Mouse (Mus musculus): Measurements from ENCODE around the gene Rhobtb1. TPM values are rescaled to one million over a fixed set of nuclear protein-coding genes. Genes with fewer than 3 reads are reported as not detected.
A peak's percentile ranks its signal among the peaks of the same experiment; 100 is the strongest.

Rhobtb1 gene
- polyA plus RNA-seq, 1 experiment from 2014 or later, result 16.1 TPM

- ATAC-seq (ENCODE audit: insufficient read depth, low FRiP score, low TSS enrichment) (no peak), DNase-seq (ENCODE audit: low spot score) (no peak)
- no peaks in the 10 kb centered on the region for H3K36me3 ChIP-seq (ENCODE audit: control insufficient read depth, insufficient read depth, low read length)
- WGBS, result 94% methylated on average over 10 of the region's 10 CpGs
- no peak overlapping the region for H3K9ac ChIP-seq (ENCODE audit: low read length)
- no peak overlapping the region for H3K27ac ChIP-seq (ENCODE audit: low read depth, low read length)
- peaks cover 5% of the 10 kb centered on the region; the same call in 1 of the 2 replicates for H3K4me1 ChIP-seq (ENCODE audit: control insufficient read depth, insufficient read depth, low read length)
- no peaks in the 10 kb centered on the region for H3K27me3 ChIP-seq (ENCODE audit: control insufficient read depth, insufficient read depth, low read length)
- no peaks in the 10 kb centered on the region for H3K9me3 ChIP-seq (ENCODE audit: control insufficient read depth, low read length)
- H3K4me3 ChIP-seq (ENCODE audit: low read depth, low read length), result no peak overlapping the region
- no peak overlapping the region for H3K4me2 ChIP-seq (ENCODE audit: low read depth)
Measured at GRCm38 (mm10) chr10:69210006-69210405, 58.8 kb downstream of the Rhobtb1 start.

DNA sequence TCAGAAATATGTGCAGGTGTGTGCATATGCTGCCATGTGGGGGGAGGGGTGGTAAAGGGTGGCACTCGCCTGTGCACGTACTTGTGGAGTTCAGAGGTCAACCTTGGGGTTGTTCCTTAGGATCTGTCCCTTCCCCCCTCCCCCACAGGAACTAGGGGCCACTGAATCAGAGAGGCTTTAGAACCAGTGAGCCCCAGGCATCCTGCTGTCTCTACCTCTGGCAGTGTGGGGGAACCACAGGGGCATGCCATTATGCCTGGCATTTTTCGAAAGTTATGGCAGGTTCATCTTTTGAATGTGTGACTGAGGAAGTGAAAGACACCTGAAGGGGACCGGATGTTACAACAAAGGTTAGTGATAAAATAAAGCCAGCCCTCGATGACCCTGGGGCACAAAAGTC is 59.4 kb downstream of the Rhobtb1 start:
- H3K36me3 ChIP-seq (ENCODE audit: control insufficient read depth, insufficient read depth, low read length), result no peaks in the 10 kb centered on the region
- ATAC-seq (ENCODE audit: insufficient read depth, low FRiP score, low TSS enrichment) (no peak), DNase-seq (ENCODE audit: low spot score) (no peak)
- no peak overlapping the region for H3K9ac ChIP-seq (ENCODE audit: low read length)
- no peaks in the 10 kb centered on the region for H3K27me3 ChIP-seq (ENCODE audit: control insufficient read depth, insufficient read depth, low read length)
- H3K4me1 ChIP-seq (ENCODE audit: control insufficient read depth, insufficient read depth, low read length), result peaks cover 5% of the 10 kb centered on the region; the same call in 1 of the 2 replicates
- no peak overlapping the region for H3K27ac ChIP-seq (ENCODE audit: low read depth, low read length)
- no peak overlapping the region for H3K4me3 ChIP-seq (ENCODE audit: low read depth, low read length)
- H3K4me2 ChIP-seq (ENCODE audit: low read depth), result no peak overlapping the region
- H3K9me3 ChIP-seq (ENCODE audit: control insufficient read depth, low read length), result no peaks in the 10 kb centered on the region
- WGBS, result 83% methylated on average over 5 of the region's 5 CpGs

DNA sequence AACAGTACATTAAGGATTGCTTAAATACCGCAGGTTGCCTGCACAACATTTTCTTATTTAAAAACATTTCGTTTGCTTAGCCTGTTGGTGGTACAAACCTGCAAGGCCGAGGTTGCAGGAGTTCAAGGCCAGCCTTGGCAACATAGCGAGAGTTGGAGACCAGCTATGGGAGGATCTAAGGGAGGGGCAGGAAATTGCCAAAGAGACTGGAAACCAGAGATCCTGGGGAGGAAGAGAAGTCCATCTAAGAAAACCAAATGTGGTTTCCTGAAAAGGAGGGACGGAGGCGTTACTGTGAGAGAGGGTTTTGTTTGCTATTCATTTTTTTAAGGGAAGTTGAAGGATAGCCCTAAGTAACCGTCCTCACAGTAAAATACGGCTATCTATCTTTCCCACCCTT is 60.3 kb downstream of the Rhobtb1 start:
- Histone ChIP-seq H3K4me2 (ENCODE audit: low read depth) (peak overlapping the region; percentile 85), H3K4me1 (ENCODE audit: control insufficient read depth, insufficient read depth, low read length) (peaks cover 5% of the 10 kb centered on the region; the same call in 1 of the 2 replicates), H3K36me3 (ENCODE audit: control insufficient read depth, insufficient read depth, low read length) (no peaks in the 10 kb centered on the region), H3K27ac (ENCODE audit: low read depth, low read length) (no peak overlapping the region), H3K4me3 (ENCODE audit: low read depth, low read length) (peak overlapping the region; percentile 74; the same call in 1 of the 2 replicates), H3K27me3 (ENCODE audit: control insufficient read depth, insufficient read depth, low read length) (no peaks in the 10 kb centered on the region), H3K9me3 (ENCODE audit: control insufficient read depth, low read length) (no peaks in the 10 kb centered on the region), H3K9ac (ENCODE audit: low read length) (no peak overlapping the region; the same call in 1 of the 2 replicates)
- 61% methylated on average over 8 of the region's 8 CpGs for WGBS
- ATAC-seq (ENCODE audit: insufficient read depth, low FRiP score, low TSS enrichment) (no peak), DNase-seq (ENCODE audit: low spot score) (no peak)

DNA sequence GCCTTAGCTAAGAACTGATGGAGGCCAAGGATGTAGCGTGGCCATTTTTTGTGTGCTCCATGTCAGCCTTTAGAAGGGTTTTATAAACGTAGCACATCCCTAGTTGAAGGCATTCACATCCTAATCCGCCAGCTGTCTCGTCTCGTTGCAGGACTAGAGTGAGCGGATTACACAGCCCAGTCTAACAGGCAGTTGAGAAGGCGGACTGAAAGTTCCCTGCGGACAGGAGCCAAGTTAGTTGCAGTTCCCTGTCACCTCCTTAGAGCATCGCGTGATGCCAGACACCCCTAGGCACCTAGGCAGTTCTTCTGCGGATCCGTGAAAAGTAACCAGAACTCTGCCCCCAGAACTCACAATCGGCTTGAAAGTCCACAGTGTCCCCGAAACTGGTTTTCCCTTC is 60.7 kb downstream of the Rhobtb1 start:
- no peaks in the 10 kb centered on the region for H3K9me3 ChIP-seq (ENCODE audit: control insufficient read depth, low read length)
- H3K27me3 ChIP-seq (ENCODE audit: control insufficient read depth, insufficient read depth, low read length), result no peaks in the 10 kb centered on the region
- peaks cover 5% of the 10 kb centered on the region; the same call in 1 of the 2 replicates for H3K4me1 ChIP-seq (ENCODE audit: control insufficient read depth, insufficient read depth, low read length)
- no peak for ATAC-seq (ENCODE audit: insufficient read depth, low FRiP score, low TSS enrichment)
- DNase-seq (ENCODE audit: low spot score), result peak; percentile 59
- H3K4me3 ChIP-seq (ENCODE audit: low read depth, low read length), result peak overlapping the region; percentile 74
- no peaks in the 10 kb centered on the region for H3K36me3 ChIP-seq (ENCODE audit: control insufficient read depth, insufficient read depth, low read length)
- WGBS, result 7% methylated on average over 14 of the region's 14 CpGs
- peak overlapping the region; percentile 73 for H3K9ac ChIP-seq (ENCODE audit: low read length)
- peak overlapping the region; percentile 85 for H3K4me2 ChIP-seq (ENCODE audit: low read depth)
- peak overlapping the region; percentile 93 for H3K27ac ChIP-seq (ENCODE audit: low read depth, low read length)

DNA sequence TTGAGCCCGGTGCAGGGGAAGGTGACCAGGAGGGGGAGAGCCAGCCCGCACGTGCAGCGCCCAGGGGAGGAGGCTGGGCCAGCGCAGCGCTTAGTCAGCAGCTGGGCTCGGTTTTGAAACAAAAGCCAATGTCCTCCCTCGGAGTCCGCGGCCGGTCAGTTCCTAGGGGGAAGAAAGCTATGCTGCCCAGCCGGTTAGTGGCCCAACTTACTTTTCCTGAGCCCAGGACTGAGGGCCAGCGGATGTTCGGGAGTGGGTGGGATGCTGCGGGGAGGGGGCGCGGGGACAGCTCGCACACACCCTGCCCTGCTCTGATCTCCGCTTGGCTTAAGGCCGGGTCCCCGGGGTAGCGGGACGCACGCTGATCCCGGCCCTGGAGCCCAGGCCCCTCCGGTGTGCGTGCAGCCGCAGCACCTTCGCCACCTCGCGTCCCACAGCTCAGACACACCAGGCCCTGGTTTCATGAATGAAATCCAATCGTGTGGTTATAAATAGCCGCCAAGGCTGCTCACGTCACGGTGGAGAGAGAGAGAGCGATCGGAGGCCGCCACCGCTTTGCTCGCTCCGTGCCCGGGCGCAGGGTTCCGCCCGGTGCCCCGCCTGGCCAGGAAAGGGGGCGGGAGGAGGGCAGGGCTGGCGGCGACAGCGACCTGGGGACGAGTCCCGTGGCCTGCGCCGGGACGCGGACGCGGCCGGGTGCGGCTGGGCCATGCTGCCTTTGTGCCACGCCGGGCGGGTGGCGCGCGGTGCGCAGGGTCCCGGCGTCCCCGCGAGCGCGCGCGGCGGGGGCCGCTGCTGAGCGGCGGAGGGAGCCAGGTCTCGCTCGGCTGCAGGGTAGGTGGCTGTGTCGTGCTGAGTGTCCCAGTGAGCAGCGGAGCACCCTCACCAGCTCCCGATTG is 61.6 kb downstream of the Rhobtb1 start, which contains the start of gene A930033H14Rik:
A930033H14Rik (minus strand) TSS at position 557 of the 899 bp plus-strand sequence.
- Histone ChIP-seq H3K9me3 (ENCODE audit: control insufficient read depth, low read length) (no peaks in the 10 kb centered on the region), H3K9ac (ENCODE audit: low read length) (peak within 1 kb of the TSS; percentile 73), H3K4me3 (ENCODE audit: low read depth, low read length) (peak within 1 kb of the TSS; percentile 74), H3K27ac (ENCODE audit: low read depth, low read length) (peak within 1 kb of the TSS; percentile 93), H3K4me2 (ENCODE audit: low read depth) (peak within 1 kb of the TSS; percentile 85), H3K27me3 (ENCODE audit: control insufficient read depth, insufficient read depth, low read length) (no peaks in the 10 kb centered on the region), H3K4me1 (ENCODE audit: control insufficient read depth, insufficient read depth, low read length) (peaks cover 5% of the 10 kb centered on the region; the same call in 1 of the 2 replicates), H3K36me3 (ENCODE audit: control insufficient read depth, insufficient read depth, low read length) (no peaks in the 10 kb centered on the region)
- DNase-seq (ENCODE audit: low spot score) (peak; percentile 86), ATAC-seq (ENCODE audit: insufficient read depth, low FRiP score, low TSS enrichment) (peak; percentile 89)
- WGBS, result under 1% methylated on average over 79 of the region's 84 CpGs

GRCm38 (mm10) chr10:69213451-69213877 is 62.2 kb downstream of the Rhobtb1 start:
- H3K4me2 ChIP-seq (ENCODE audit: low read depth), result peak overlapping the region; percentile 85
- peak overlapping the region; percentile 93 for H3K27ac ChIP-seq (ENCODE audit: low read depth, low read length)
- no peaks in the 10 kb centered on the region for H3K9me3 ChIP-seq (ENCODE audit: control insufficient read depth, low read length)
- H3K4me1 ChIP-seq (ENCODE audit: control insufficient read depth, insufficient read depth, low read length), result peaks cover 5% of the 10 kb centered on the region; the same call in 1 of the 2 replicates
- H3K27me3 ChIP-seq (ENCODE audit: control insufficient read depth, insufficient read depth, low read length), result no peaks in the 10 kb centered on the region
- H3K9ac ChIP-seq (ENCODE audit: low read length), result peak overlapping the region; percentile 73
- peak overlapping the region; percentile 74 for H3K4me3 ChIP-seq (ENCODE audit: low read depth, low read length)
- DNase-seq (ENCODE audit: low spot score) (peak; percentile 65), ATAC-seq (ENCODE audit: insufficient read depth, low FRiP score, low TSS enrichment) (peak; percentile 52)
- H3K36me3 ChIP-seq (ENCODE audit: control insufficient read depth, insufficient read depth, low read length), result no peaks in the 10 kb centered on the region
- under 1% methylated on average over 20 of the region's 21 CpGs for WGBS

- H3K4me1 ChIP-seq (ENCODE audit: control insufficient read depth, insufficient read depth, low read length), result peaks cover 5% of the 10 kb centered on the region; the same call in 1 of the 2 replicates
- H3K9me3 ChIP-seq (ENCODE audit: control insufficient read depth, low read length), result no peaks in the 10 kb centered on the region
- H3K27ac ChIP-seq (ENCODE audit: low read depth, low read length), result no peak overlapping the region
- no peaks in the 10 kb centered on the region for H3K36me3 ChIP-seq (ENCODE audit: control insufficient read depth, insufficient read depth, low read length)
- peak overlapping the region; percentile 74 for H3K4me3 ChIP-seq (ENCODE audit: low read depth, low read length)
- WGBS, result 50% methylated on average over 5 of the region's 5 CpGs
- no peak for ATAC-seq (ENCODE audit: insufficient read depth, low FRiP score, low TSS enrichment)
- H3K4me2 ChIP-seq (ENCODE audit: low read depth), result peak overlapping the region; percentile 85
- H3K9ac ChIP-seq (ENCODE audit: low read length), result peak overlapping the region; percentile 73
- no peak for DNase-seq (ENCODE audit: low spot score)
- no peaks in the 10 kb centered on the region for H3K27me3 ChIP-seq (ENCODE audit: control insufficient read depth, insufficient read depth, low read length)
Measured at GRCm38 (mm10) chr10:69213986-69214385, 62.8 kb downstream of the Rhobtb1 start.

GRCm38 (mm10) chr10:69217127-69217690 is 66.0 kb downstream of the Rhobtb1 start:
- ATAC-seq (ENCODE audit: insufficient read depth, low FRiP score, low TSS enrichment), result no peak
- Histone ChIP-seq H3K27me3 (ENCODE audit: control insufficient read depth, insufficient read depth, low read length) (no peaks in the 10 kb centered on the region), H3K4me3 (ENCODE audit: low read depth, low read length) (no peak overlapping the region), H3K4me1 (ENCODE audit: control insufficient read depth, insufficient read depth, low read length) (peaks cover 5% of the 10 kb centered on the region; the same call in 1 of the 2 replicates), H3K9me3 (ENCODE audit: control insufficient read depth, low read length) (no peaks in the 10 kb centered on the region), H3K36me3 (ENCODE audit: control insufficient read depth, insufficient read depth, low read length) (no peaks in the 10 kb centered on the region), H3K9ac (ENCODE audit: low read length) (no peak overlapping the region), H3K4me2 (ENCODE audit: low read depth) (no peak overlapping the region), H3K27ac (ENCODE audit: low read depth, low read length) (no peak overlapping the region)
- 83% methylated on average over 4 of the region's 4 CpGs for WGBS
- DNase-seq (ENCODE audit: low spot score), result no peak
